17 mouse cellular contexts compared by ENCODE assay signal in the genomic region with DNA sequence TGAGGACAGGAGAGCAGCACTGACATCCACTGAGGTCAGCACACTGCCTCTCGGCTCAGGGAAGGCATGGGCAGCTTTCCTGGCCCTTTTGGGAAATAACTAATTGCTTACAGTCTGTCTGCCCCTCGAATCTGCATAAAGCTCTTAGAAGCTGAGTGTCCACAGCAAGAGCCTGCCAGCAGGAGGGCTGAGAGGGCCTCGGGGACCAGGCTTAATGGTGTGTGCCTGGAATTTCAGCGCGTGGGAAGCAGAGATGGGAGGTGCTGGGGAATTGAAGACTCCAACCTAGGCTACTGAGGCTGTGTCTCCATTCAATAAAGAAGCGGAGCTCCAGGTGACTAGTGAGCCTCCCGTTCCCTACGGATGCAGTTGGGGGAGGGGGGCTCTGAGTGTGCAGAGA. TPM values are rescaled to one million over a fixed set of nuclear protein-coding genes. Genes with fewer than 3 reads are reported as not detected.
DNase-seq lines count a peak whose midpoint lies in the region; ATAC-seq and TF ChIP-seq lines count a peak whose summit lies in the region.
"Had no signal": no experiment of that assay in that cellular context is flagged by ENCODE, and none has a peak within 500 bp of the region (broad histone marks: within the 10 kb centered on the region; RNA-seq: fewer than 3 reads in every experiment).

No protein-coding gene starts in this region.

- peak overlapping the region; percentile 13; the same call in 1 of the 2 replicates for H3K9ac ChIP-seq in hindbrain, embryonic 14.5 days
- no peak overlapping the region; the same call in 1 of the 2 replicates for H3K9ac ChIP-seq in neural tube, embryonic 15.5 days (replicated peaks)
- H3K9ac ChIP-seq: heart, embryonic 12.5 days; stomach, embryonic 15.5 days had no signal

- peaks cover 70% of the 10 kb centered on the region for H3K36me3 ChIP-seq in hindbrain, embryonic 14.5 days (replicated peaks; ENCODE audit: control insufficient read depth, insufficient read depth)
- peaks cover 51% of the 10 kb centered on the region for H3K36me3 ChIP-seq in neural tube, embryonic 15.5 days

- no peak for ATAC-seq in hindbrain, embryonic 14.5 days (ENCODE audit: low FRiP score)
- no peak for ATAC-seq in neural tube, embryonic 15.5 days (ENCODE audit: low FRiP score)
- ATAC-seq: activated CD4-positive, CD25-positive, alpha-beta regulatory T cell, adult 4 months had no signal

- H3K4me3 ChIP-seq in gastrocnemius, adult 2 months = no peak overlapping the region
- H3K4me3 ChIP-seq in hindbrain, embryonic 14.5 days (replicated peaks; ENCODE audit: low read length) = peak overlapping the region; percentile 1; the same call in 1 of the 2 replicates
- H3K4me3 ChIP-seq in neural tube, embryonic 15.5 days (replicated peaks) = no peak overlapping the region
- H3K4me3 ChIP-seq: heart, embryonic 12.5 days; stomach, embryonic 15.5 days had no signal

- TF ChIP-seq CTCF in gastrocnemius, adult 2 months (IDR thresholded peaks at IDR 0.05) = no peak

- 26% methylated on average over 8 of the region's 8 CpGs for WGBS in hindbrain, embryonic 14.5 days
- WGBS in neural tube, embryonic 15.5 days = 12% methylated on average over 8 of the region's 8 CpGs

- DNase-seq in gastrocnemius, adult 2 months = no peak
- DNase-seq in gastrocnemius, adult 18-20 months (ENCODE audit: low spot score) = no peak
- peak; percentile 33 to 50 for DNase-seq in right cerebral cortex, postnatal 10 days (ENCODE audit: low spot score in 2 of 2)
- no peak for DNase-seq in right cerebral cortex, adult 18-20 months
- DNase-seq in hindbrain, embryonic 14.5 days (ENCODE audit: low spot score) = no peak
- DNase-seq in kidney, postnatal 10 days = no peak
- DNase-seq in thymus, postnatal 4 days = no peak
- DNase-seq: cerebellum, postnatal 14 days; gastrocnemius, postnatal 10 days; kidney, postnatal 36 days; liver; lung, postnatal 14 days had no signal

- H3K4me2 ChIP-seq in hindbrain, embryonic 14.5 days (replicated peaks) = peak overlapping the region; percentile 19; the same call in 1 of the 2 replicates
- H3K4me2 ChIP-seq in neural tube, embryonic 15.5 days = peak overlapping the region; percentile 27
- H3K4me2 ChIP-seq: heart, embryonic 12.5 days; stomach, embryonic 15.5 days had no signal

- peak overlapping the region; percentile 7; the same call in 1 of the 2 replicates for H3K27ac ChIP-seq in gastrocnemius, adult 2 months
- peak overlapping the region; percentile 56 for H3K27ac ChIP-seq in hindbrain, embryonic 14.5 days
- peak overlapping the region; percentile 76 for H3K27ac ChIP-seq in neural tube, embryonic 15.5 days (replicated peaks)
- H3K27ac ChIP-seq: stomach, embryonic 15.5 days had no signal

- intact Hi-C loops in gastrocnemius, adult 2 months (cut with DNase I) = loop anchor here (10.0 kb wide), 1 partner anchor 209 kb away; no protein-coding TSS in a partner anchor

- peaks cover 39% of the 10 kb centered on the region for H3K4me1 ChIP-seq in hindbrain, embryonic 14.5 days (replicated peaks; ENCODE audit: control insufficient read depth, insufficient read depth, low read length)
- peaks cover 47% of the 10 kb centered on the region for H3K4me1 ChIP-seq in neural tube, embryonic 15.5 days
- H3K4me1 ChIP-seq: stomach, embryonic 15.5 days had no signal

- no peaks in the 10 kb centered on the region for H3K9me3 ChIP-seq in hindbrain, embryonic 14.5 days (ENCODE audit: control insufficient read depth, low read length)
- no peaks in the 10 kb centered on the region for H3K9me3 ChIP-seq in neural tube, embryonic 15.5 days (replicated peaks)
- H3K9me3 ChIP-seq: stomach, embryonic 15.5 days had no signal

- no peaks in the 10 kb centered on the region for H3K27me3 ChIP-seq in hindbrain, embryonic 14.5 days (ENCODE audit: control insufficient read depth, insufficient read depth, low read length)
- H3K27me3 ChIP-seq in neural tube, embryonic 15.5 days (replicated peaks) = no peaks in the 10 kb centered on the region
- H3K27me3 ChIP-seq: heart, embryonic 12.5 days; stomach, embryonic 15.5 days had no signal

RNA-seq across cellular contexts. Expression of a gene that starts 6.1 kb away (rescaled TPM):
- 1 to 10 TPM; 3.0 to 3.8 TPM for total RNA-seq in gastrocnemius, adult 2 months (2021)
- total RNA-seq in gastrocnemius, adult 18-20 months (2021) = 1 to 10 TPM; 2.5 to 3.5 TPM
- 5,273 and 5,278 TPM in 2 replicates for polyA plus RNA-seq in hindbrain, embryonic 14.5 days (2014; fragmentation: Nextera tagmentation; extraction: Ambion mirVana)
- 4,048 and 4,915 TPM in 2 replicates for polyA plus RNA-seq in neural tube, embryonic 15.5 days (2015; fragmentation: Nextera tagmentation; extraction: Ambion mirVana)

RNA-seq across cellular contexts. Expression of a gene that starts 22.3 kb away (rescaled TPM):
- 1 to 10 TPM; 1.7 to 2.3 TPM for total RNA-seq in gastrocnemius, adult 2 months (2021)
- total RNA-seq in gastrocnemius, adult 18-20 months (2021) = 1 to 10 TPM; 2.9 to 4.4 TPM
- 11.5 and 12.4 TPM in 2 replicates for polyA plus RNA-seq in hindbrain, embryonic 14.5 days (2014; fragmentation: Nextera tagmentation; extraction: Ambion mirVana)
- 30.5 and 35.2 TPM in 2 replicates for polyA plus RNA-seq in neural tube, embryonic 15.5 days (2015; fragmentation: Nextera tagmentation; extraction: Ambion mirVana)

RNA-seq across cellular contexts. Expression of a gene that starts 36.6 kb away (rescaled TPM):
- not detected for total RNA-seq in gastrocnemius, adult 2 months (2021)
- total RNA-seq in gastrocnemius, adult 18-20 months (2021) = not detected
- 0.40 and 0.91 TPM in 2 replicates for polyA plus RNA-seq in hindbrain, embryonic 14.5 days (2014; fragmentation: Nextera tagmentation; extraction: Ambion mirVana)
- polyA plus RNA-seq in neural tube, embryonic 15.5 days (2015; fragmentation: Nextera tagmentation; extraction: Ambion mirVana) = 1.8 and 5.4 TPM in 2 replicates
- total RNA-seq: monocyte, adult 5-6 weeks had no signal

Comparison
In these comparisons a context has a peak if more than half of its experiments do, and no peak if none do; other contexts are left out.
1. DNase-seq: peak in right cerebral cortex, postnatal 10 days (2 of 2); none in gastrocnemius, adult 2 months (single experiment), gastrocnemius, adult 18-20 months (single experiment), right cerebral cortex, adult 18-20 months (single experiment), hindbrain, embryonic 14.5 days (single experiment), kidney, postnatal 10 days (single experiment) and thymus, postnatal 4 days (single experiment).
2. H3K27ac ChIP-seq: peak in every context shown above with its lines; median percentile 76 in neural tube, embryonic 15.5 days; 56 in hindbrain, embryonic 14.5 days; 7 in gastrocnemius, adult 2 months.